Mouse (Mus musculus) neural tube, embryonic 14.5 days (tissue): Measurements from ENCODE around the gene Pipox. TPM values are rescaled to one million over a fixed set of nuclear protein-coding genes. Genes with fewer than 3 reads are reported as not detected.
A peak's percentile ranks its signal among the peaks of the same experiment; 100 is the strongest.

Source experiments
- ATAC-seq: fragments of 200-750 bp; cut with Nextera tagmentation; 2 replicates; pipeline ENCODE4 v1.8.0; 2017; ENCODE audit warnings: low read depth, mild to moderate bottlenecking, moderate TSS enrichment, moderate library complexity
- H3K27ac ChIP-seq: fragments of 300-500 bp; sonication (generic); 2 replicates; pipeline ENCODE4 v1.5.1; 2014; ENCODE audit warnings: low read depth, mild to moderate bottlenecking, control low read depth, low read length, moderate library complexity, mixed read lengths
- H3K27me3 ChIP-seq: fragments of 300-500 bp; sonication (generic); 2 replicates; pipeline ENCODE4 v1.6.1; 2014; ENCODE audit warnings: low read length; ENCODE audit not compliant: control insufficient read depth, insufficient read depth
- H3K36me3 ChIP-seq: fragments of 300-500 bp; sonication (generic); 2 replicates; pipeline ENCODE4 v1.6.1; 2014; ENCODE audit warnings: low read length, mixed read lengths; ENCODE audit not compliant: control insufficient read depth, insufficient read depth
- H3K4me1 ChIP-seq: fragments of 300-500 bp; sonication (generic); 2 replicates; pipeline ENCODE4 v1.6.1; 2014; ENCODE audit warnings: low read length; ENCODE audit not compliant: control insufficient read depth, insufficient read depth
- H3K4me2 ChIP-seq: fragments of 300-500 bp; sonication (generic); 2 replicates; pipeline ENCODE4 v1.6.1; 2014; ENCODE audit warnings: mild to moderate bottlenecking, low read depth, low read length, control low read depth
- H3K4me3 ChIP-seq: fragments of 300-500 bp; sonication (generic); 2 replicates; pipeline ENCODE4 v1.5.1; 2014; ENCODE audit warnings: low read depth, low read length, control low read depth, mixed read lengths
- H3K9ac ChIP-seq: fragments of 300-500 bp; sonication (generic); replicated peaks from 2 replicates; pipeline ENCODE4 v1.6.1; 2014; ENCODE audit warnings: low read depth, mild to moderate bottlenecking, control low read depth, low read length, mixed read lengths
- H3K9me3 ChIP-seq: fragments of 300-500 bp; sonication (generic); 2 replicates; pipeline ENCODE4 v1.6.1; 2016; ENCODE audit warnings: low read length; ENCODE audit not compliant: control insufficient read depth
- WGBS: fragments of 180-500 bp; shearing (Covaris S2); extraction: QIAGEN DNeasy Blood & Tissue Kit; methylation state at CpG from one replicate; pipeline ENCODE4 v1.1.7; 2014; 5-methylcytosine and 5-hydroxymethylcytosine counted together
- polyA plus RNA-seq: library from polyadenylated mRNA; unstranded; fragments of >200 nt; fragmentation: Nextera tagmentation; extraction: Ambion mirVana; gene quantifications from 2 replicates; pipeline ENCODE4 v1.2.1, GENCODE M21; 2014

The Pipox gene
- polyA plus RNA-seq, 1 experiment from 2014 or later = 4.6 TPM

DNA sequence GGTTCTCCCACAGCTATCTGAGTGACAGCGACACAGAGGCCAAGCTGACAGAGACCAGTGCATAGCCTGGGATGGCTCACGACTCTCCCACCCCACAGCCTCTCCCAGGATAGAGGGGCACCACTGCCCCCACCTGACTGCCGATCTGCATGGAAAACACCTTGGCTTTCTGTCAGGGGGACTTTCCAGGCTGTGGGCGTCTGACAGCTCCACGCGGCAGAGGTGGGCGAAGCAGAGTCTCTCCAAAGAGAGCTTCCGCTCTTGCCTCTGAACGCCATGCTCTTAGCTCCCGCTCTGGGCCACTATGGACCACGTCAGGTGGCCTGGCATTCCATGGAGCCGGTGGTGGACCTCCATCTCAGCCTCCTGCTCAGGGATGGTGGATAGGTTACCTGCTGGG, 29.1 kb downstream of the Pipox start:
- no peak overlapping the region for H3K4me3 ChIP-seq
- no peak overlapping the region for H3K4me2 ChIP-seq
- 57% methylated on average over 12 of the region's 12 CpGs for WGBS
- no peaks in the 10 kb centered on the region for H3K27me3 ChIP-seq
- ATAC-seq = no peak
- H3K9ac ChIP-seq = 0 out of 2 replicates have a peak overlapping the region, but pooled peaks have one; percentile 8
- H3K27ac ChIP-seq = no peak overlapping the region
- H3K36me3 ChIP-seq = peaks cover 20% of the 10 kb centered on the region; the same call in 1 of the 2 replicates
- H3K4me1 ChIP-seq = peaks cover 24% of the 10 kb centered on the region
- H3K9me3 ChIP-seq = no peaks in the 10 kb centered on the region

DNA sequence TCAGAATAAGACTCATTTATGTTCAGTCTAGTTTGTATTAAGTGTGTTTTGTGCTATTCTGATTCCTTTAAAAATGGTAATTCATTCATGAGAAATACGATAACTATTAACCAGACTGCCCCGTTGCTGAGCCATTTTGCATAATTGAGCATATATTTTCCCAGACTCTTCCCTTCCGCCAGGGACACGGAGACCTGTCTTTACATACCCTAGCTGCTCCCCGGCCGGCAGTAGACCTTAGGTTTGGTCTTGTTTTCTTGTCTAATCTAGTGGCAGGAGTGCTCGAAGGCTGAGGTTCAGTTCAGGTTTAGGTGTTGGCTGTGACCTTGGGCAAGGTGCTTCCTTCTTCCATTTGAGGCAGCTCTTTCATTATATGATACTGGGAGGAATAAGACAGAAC, 31.0 kb downstream of the Pipox start:
- H3K4me1 ChIP-seq = peaks cover 32% of the 10 kb centered on the region
- no peak overlapping the region for H3K27ac ChIP-seq
- H3K9me3 ChIP-seq = no peaks in the 10 kb centered on the region
- no peak overlapping the region for H3K9ac ChIP-seq
- H3K4me3 ChIP-seq = no peak overlapping the region
- WGBS = 61% methylated on average over 7 of the region's 7 CpGs
- no peak for ATAC-seq
- no peaks in the 10 kb centered on the region for H3K27me3 ChIP-seq
- peaks cover 25% of the 10 kb centered on the region; the same call in 1 of the 2 replicates for H3K36me3 ChIP-seq
- no peak overlapping the region for H3K4me2 ChIP-seq

DNA sequence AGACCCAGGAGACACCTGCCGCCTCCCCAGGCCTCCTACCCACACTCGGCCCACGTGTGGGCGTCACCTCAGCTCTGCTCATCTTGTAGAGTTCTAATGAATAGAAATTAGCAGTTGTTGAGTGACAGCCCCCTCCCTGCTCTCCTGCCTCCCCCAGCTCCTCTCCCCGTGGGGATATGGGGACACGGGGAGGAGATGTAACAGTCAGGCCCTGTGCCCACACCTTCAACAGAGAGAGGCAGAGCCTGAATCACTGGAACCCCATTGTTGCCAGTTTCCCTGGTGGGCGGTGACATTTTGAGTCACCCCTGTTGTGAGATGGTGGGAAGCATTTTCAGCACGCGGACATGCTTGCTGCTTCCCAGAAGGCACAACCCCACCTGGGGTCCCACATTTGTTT, 32.9 kb downstream of the Pipox start:
- H3K27ac ChIP-seq = no peak overlapping the region
- H3K27me3 ChIP-seq = no peaks in the 10 kb centered on the region
- H3K4me1 ChIP-seq = peaks cover 32% of the 10 kb centered on the region
- no peaks in the 10 kb centered on the region for H3K9me3 ChIP-seq
- peaks cover 28% of the 10 kb centered on the region; the same call in 1 of the 2 replicates for H3K36me3 ChIP-seq
- H3K4me3 ChIP-seq = no peak overlapping the region
- no peak overlapping the region for H3K4me2 ChIP-seq
- H3K9ac ChIP-seq = no peak overlapping the region
- 72% methylated on average over 9 of the region's 9 CpGs for WGBS
- ATAC-seq = no peak

DNA sequence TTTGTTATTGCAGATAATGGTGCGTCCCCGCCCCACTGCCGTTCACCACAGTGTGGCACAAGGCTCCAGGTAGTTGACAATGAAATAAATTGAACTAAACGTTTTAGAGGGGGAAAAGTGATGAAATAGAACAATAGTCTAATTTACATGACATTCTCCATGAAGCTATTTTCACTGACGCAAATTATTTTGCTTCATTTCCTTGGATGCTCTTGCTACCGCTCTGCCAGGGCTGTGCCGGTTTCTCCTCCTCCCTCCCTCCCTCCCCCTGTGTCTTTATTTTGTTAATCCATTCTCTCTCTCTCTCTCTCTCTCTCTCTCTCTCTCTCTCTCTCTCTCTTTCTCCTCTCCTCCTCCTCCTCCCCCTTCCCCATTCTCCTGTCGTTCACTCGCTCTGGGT, 35.3 kb downstream of the Pipox start:
- Histone ChIP-seq H3K27me3 (no peaks in the 10 kb centered on the region), H3K4me3 (no peak overlapping the region), H3K36me3 (peaks cover 24% of the 10 kb centered on the region; the same call in 1 of the 2 replicates), H3K9me3 (no peaks in the 10 kb centered on the region), H3K4me2 (no peak overlapping the region), H3K9ac (peak overlapping the region; percentile 41), H3K4me1 (peaks cover 45% of the 10 kb centered on the region), H3K27ac (peak overlapping the region; percentile 78)
- ATAC-seq = no peak
- WGBS = 25% methylated on average over 9 of the region's 9 CpGs

DNA sequence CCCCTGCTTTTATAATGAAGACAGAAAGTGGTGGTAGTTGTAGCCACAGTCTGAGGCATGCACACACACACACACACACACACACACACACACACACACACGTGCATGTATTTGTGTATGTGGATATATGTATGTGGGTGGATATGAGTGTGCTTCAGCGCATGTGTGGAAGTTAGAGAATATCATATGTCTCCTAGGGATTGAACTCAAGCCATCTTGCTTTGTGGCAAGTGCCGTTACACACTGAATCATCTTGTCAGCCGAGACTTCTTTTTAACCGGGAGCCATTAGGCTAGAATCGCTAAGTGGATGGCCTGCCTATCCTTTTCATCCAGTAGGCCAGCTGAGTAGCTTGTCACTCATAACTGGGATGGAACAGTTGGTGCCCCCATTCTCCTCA, 36.8 kb downstream of the Pipox start:
- H3K27ac ChIP-seq = peak overlapping the region; percentile 55
- H3K4me1 ChIP-seq = peaks cover 47% of the 10 kb centered on the region
- H3K4me3 ChIP-seq = no peak overlapping the region
- H3K9ac ChIP-seq = no peak overlapping the region
- ATAC-seq = no peak
- no peaks in the 10 kb centered on the region for H3K9me3 ChIP-seq
- peaks cover 32% of the 10 kb centered on the region for H3K36me3 ChIP-seq
- no peak overlapping the region for H3K4me2 ChIP-seq
- H3K27me3 ChIP-seq = no peaks in the 10 kb centered on the region
- 71% methylated on average over 6 of the region's 6 CpGs for WGBS

DNA sequence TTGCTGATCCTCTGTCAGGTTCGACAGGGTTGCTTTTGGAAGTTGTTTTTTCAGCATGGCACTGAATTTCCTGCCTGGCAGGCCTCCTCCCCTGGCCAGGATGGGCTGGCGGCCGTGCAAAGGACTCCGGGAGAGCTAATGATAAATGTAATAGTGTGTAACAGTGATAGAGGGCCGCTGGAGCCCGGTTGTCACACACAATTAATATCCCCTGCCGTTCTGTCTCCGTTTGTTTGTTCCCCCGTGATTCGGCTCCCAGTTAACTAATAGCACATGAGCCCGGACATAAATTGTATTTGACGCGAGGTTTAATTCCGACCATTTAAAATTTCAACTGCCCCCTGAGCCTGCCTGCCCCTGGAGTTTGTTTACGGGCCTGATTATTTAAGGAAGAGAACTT, 38.5 kb downstream of the Pipox start:
- Histone ChIP-seq H3K4me3 (no peak overlapping the region), H3K27me3 (no peaks in the 10 kb centered on the region), H3K9ac (0 out of 2 replicates have a peak overlapping the region, but pooled peaks have one; percentile 22), H3K4me1 (peaks cover 58% of the 10 kb centered on the region), H3K36me3 (peaks cover 26% of the 10 kb centered on the region), H3K9me3 (no peaks in the 10 kb centered on the region), H3K4me2 (no peak overlapping the region), H3K27ac (peak overlapping the region; percentile 55)
- ATAC-seq = no peak
- 11% methylated on average over 15 of the region's 15 CpGs for WGBS

DNA sequence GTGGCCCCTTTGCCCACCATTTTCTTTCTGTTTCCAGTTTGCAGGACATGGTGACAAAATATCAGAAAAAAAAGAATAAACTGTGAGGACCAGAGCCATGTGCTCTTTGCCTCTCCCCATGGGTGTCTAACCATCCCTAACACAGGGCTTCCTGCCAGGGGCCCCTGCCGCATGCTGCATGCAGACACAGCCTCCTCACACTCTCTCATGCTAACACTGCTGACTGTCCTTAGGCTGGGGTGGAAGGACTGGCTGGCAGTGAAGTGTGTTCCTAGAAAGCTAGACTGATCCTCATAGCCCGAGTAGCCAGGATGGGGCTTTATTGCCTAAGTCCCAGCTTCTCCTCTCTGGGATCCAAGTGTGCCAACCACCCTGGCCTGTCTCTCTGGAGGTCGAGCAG, 39.3 kb downstream of the Pipox start:
- no peak overlapping the region for H3K4me3 ChIP-seq
- no peak overlapping the region for H3K9ac ChIP-seq
- 55% methylated on average over 3 of the region's 3 CpGs for WGBS
- H3K27me3 ChIP-seq = no peaks in the 10 kb centered on the region
- ATAC-seq = no peak
- H3K4me2 ChIP-seq = no peak overlapping the region
- no peaks in the 10 kb centered on the region for H3K9me3 ChIP-seq
- peaks cover 63% of the 10 kb centered on the region for H3K4me1 ChIP-seq
- H3K36me3 ChIP-seq = peaks cover 18% of the 10 kb centered on the region
- H3K27ac ChIP-seq = peak overlapping the region; percentile 55

DNA sequence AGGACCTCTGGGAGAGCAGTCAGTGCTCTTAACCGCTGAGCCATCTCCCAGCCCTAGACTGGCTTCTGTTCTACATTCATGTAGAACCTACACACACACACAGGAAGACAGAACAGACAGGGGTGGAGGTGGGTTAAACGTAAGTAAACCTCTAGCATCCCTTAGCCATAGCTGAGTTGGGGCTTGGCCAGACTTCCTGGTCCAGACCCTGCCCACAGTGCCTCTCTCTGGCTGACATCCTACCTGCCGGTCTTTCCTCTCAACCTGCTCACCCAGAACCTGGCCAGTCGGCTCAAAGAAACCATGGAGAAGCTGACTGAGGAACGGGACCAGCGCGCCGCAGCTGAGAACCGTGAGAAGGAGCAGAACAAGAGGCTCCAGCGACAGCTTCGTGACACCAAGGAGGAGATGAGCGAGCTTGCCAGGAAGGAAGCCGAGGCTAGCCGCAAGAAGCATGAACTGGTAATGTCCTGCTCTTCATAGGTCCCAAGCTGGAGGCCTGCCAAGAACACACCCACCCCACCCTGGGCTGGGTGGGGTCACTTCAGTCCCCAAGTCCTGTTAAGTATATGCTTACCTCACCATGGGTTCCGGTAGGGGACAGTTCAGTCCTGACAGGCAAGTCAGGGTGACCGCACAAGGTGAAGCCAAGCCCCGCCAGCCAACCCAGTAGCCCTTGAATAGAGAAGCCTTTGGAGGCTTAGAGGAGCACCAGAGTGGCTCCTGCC, 40.8 kb downstream of the Pipox start:
- H3K9ac ChIP-seq = no peak overlapping the region
- no peaks in the 10 kb centered on the region for H3K27me3 ChIP-seq
- H3K4me3 ChIP-seq = no peak overlapping the region
- no peaks in the 10 kb centered on the region for H3K9me3 ChIP-seq
- no peak for ATAC-seq
- H3K36me3 ChIP-seq = peaks cover 19% of the 10 kb centered on the region
- H3K4me2 ChIP-seq = no peak overlapping the region
- WGBS = 91% methylated on average over 17 of the region's 17 CpGs
- peak overlapping the region; percentile 41; the same call in 1 of the 2 replicates for H3K27ac ChIP-seq
- H3K4me1 ChIP-seq = peaks cover 61% of the 10 kb centered on the region

DNA sequence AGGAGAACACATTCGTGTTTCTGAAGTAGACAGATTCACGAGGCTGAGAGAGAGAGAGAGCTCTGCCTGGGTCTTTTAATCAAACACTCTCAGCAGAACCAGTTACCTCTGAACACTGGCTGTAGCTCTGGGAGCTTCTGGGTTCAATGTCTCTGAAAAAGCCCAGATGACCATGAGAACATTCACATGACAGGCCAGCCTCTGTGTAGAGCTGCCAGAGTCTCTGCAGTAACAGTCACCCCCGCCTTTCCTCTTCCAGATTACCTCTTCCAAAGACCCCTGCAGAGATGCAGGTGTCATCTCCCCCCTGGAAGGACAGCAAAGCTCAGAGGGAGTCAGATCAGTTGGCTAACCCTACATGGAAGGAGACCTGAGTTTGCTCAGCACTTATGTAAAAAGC, 41.7 kb downstream of the Pipox start:
- Histone ChIP-seq H3K9ac (no peak overlapping the region), H3K9me3 (no peaks in the 10 kb centered on the region), H3K27ac (peak overlapping the region; percentile 82; the same call in 1 of the 2 replicates), H3K4me2 (no peak overlapping the region), H3K4me3 (no peak overlapping the region), H3K27me3 (no peaks in the 10 kb centered on the region), H3K36me3 (peaks cover 18% of the 10 kb centered on the region), H3K4me1 (peaks cover 65% of the 10 kb centered on the region)
- WGBS = 59% methylated on average over 3 of the region's 3 CpGs
- no peak for ATAC-seq
